Mouse (Mus musculus): ENCODE results near the gene Tspan4.

The Tspan4 gene

DNA sequence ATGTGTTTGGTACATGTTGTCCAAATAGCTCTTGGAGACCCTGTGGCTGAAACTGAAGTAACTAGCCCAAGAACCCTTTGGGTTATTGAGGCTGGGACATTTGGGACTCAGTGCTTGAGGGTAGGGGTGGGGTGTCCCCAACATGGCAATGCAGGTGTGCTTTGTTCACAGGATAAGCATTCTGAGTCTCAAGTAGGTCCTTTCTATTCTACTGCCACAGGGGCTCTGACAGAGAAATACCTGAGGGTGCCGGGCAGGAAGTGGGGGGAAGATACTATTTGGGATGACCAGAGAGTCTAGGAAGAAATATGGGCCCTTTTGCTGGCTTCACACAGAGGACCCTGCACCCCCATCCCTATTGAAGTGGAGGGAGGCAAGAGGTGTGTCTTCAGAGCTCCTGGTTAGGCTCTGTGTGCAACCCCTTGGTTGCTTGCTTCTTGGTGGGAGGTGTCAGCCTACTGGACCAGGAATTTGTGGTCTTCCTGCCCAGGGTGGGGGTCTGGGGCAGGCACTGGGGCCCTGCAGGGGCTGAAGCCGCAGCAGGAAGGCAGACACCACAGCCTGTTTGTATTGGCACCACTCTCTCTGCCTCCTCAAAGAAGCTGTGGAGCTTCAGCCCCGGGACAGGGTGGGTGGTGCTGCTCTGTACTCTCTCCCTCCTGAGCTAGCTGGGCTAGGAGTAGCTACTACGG, 2.7 kb downstream of the Tspan4 start:
- no peak for DNase-seq

GRCm38 (mm10) chr7:141478270-141478748, 3.3 kb downstream of the Tspan4 start:
- DNase-seq: no peak

- DNase-seq: peak; percentile 48 to 60
Observed at GRCm38 (mm10) chr7:141480842-141481497, 5.9 kb downstream of the Tspan4 start.

- DNase-seq: no peak
Observed at GRCm38 (mm10) chr7:141481498-141482401, 6.7 kb downstream of the Tspan4 start.

GRCm38 (mm10) chr7:141482531-141483024, 7.5 kb downstream of the Tspan4 start:
- DNase-seq: no peak

DNA sequence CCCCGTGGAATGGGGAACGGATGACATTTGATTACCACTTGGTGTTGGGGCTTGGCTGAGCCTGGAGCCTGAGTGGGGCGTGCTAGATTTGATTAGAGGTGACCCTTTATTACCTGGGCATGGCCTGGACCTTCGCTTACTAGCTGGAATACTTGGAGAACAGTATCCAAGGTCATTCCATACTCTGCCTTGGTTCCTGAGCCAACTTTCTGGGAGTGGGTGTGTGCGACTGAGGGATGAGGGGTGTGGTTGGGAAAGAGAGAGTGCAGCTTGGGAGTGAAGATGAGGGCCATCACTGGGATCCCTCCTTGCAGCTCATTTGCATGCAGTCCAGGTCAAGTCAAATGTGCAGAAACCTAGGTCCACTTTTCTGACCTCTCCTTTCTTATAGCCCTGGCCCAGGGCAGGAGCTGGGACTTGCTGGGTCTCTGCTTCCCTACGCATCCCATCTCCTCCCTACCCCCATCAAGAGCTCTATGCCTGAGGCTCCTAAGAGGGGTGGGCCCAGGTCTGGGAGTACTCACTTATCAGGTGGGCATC, 8.1 kb downstream of the Tspan4 start:
- no peak for DNase-seq

DNA sequence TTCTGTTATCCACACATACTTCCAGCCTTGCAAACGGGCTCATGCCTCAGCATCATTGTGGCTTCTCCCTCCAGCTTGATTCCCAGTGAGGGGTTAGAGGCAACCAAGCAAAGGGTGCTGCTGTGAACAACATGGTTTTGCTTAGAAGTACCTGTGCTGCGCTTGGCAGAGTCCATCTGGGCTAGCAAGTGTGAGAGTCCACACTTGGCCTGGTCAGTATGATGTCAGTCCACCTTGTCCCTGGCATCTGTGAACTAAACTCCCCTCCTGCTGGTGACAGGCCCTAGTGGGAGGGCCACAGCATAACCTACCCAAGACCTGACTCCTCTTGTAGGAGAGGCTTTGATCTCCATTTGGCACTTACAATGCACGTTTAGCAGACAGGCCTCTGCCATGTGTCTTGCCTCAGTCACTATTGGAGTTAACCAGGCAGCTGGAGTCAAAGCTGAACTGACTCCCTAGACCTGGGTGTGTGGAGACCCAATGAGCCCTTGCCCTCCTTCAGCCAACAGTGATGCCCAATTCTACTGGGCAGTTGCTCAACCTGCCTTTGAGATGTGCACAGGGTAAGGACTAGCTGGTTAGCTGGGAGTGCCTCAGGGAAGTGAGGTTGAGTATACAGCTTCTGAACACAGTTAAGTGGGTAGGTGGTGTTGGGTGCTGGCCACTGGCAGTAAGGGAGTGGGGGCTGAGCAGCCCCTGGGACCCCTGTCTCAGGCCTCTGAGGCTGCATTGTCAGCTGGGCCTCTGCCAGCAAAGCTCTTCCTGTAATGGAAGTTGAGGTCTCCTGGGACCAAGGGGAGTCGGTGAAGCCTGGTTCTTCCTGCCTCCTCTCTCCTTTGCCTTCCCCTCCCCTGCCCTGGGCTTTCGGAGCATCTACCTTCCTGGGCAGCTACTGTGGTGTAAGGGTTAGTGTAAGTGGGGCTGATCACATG, 9.4 kb downstream of the Tspan4 start:
- no peak for DNase-seq

GRCm38 (mm10) chr7:141485186-141485585, 10.1 kb downstream of the Tspan4 start:
- DNase-seq: no peak

GRCm38 (mm10) chr7:141485606-141486005, 10.6 kb downstream of the Tspan4 start:
- DNase-seq: no peak

DNA sequence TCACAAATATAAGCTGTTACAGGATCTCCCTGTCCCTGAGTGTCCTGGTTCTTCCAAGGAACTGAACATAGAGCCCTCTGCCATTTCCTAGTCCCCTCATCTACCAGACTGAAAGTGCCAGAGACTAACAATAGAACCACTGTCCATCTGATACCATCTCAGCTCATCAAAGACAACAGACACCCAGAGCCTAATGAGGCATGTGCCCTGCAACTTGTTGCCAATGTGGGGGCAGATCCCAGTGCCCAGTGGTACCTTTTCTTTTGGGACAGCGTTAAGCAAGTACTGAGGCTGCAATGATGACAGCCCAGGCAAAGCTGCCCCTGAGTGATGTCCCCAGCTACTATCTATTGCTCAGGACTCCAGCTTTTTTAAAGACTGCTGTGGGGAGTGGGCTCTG, 11.2 kb downstream of the Tspan4 start:
- no peak for DNase-seq

- no peak for DNase-seq
Observed at GRCm38 (mm10) chr7:141487141-141487540, 12.1 kb downstream of the Tspan4 start.

DNA sequence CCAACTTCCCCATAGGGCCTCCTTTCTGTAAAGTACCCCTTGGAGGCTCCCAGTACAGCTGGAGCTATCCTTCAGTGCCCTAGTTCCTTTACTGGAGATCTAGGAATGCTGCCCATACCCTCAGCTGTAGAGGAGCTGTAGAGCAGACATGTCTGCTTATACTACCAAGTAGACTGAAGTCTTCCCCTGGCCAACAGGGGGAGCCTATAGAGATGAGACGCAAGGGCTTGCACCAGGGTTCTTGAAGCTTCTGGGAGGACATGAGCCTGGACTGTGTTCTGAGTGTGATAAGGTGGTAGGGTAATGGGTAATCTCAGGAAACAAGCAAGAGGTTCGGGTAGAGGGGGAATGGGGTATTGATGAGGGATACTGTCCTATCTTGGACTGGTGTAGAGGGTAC, 16.1 kb downstream of the Tspan4 start:
- DNase-seq: no peak

- DNase-seq: no peak
Observed at GRCm38 (mm10) chr7:141492738-141493137, 17.7 kb downstream of the Tspan4 start.

DNA sequence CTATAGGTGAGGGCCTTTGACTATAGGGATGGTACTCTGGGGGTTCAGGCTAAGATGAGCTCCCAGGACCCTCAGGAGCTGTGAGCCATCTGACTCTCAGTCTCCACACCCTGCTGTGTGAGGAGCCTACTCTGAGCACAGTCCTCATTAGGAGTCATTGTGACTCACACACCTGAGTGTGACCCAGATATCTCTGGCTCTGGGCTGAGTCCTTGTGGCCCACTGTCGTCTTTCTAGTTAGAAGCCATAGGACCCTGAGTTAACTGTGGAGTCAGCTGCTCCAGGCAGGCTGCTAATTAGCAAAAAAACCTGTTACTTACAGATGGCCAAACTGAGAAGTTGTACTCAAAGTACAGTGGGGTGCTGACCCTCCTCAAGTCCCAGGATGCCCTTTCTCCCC, 18.7 kb downstream of the Tspan4 start:
- no peak for DNase-seq

GRCm38 (mm10) chr7:141495379-141495778, 20.3 kb downstream of the Tspan4 start:
- no peak for DNase-seq

- no peak for DNase-seq
Observed at GRCm38 (mm10) chr7:141495940-141496339, 20.9 kb downstream of the Tspan4 start.

GRCm38 (mm10) chr7:141497600-141497999, 22.6 kb downstream of the Tspan4 start:
- DNase-seq: no peak

DNA sequence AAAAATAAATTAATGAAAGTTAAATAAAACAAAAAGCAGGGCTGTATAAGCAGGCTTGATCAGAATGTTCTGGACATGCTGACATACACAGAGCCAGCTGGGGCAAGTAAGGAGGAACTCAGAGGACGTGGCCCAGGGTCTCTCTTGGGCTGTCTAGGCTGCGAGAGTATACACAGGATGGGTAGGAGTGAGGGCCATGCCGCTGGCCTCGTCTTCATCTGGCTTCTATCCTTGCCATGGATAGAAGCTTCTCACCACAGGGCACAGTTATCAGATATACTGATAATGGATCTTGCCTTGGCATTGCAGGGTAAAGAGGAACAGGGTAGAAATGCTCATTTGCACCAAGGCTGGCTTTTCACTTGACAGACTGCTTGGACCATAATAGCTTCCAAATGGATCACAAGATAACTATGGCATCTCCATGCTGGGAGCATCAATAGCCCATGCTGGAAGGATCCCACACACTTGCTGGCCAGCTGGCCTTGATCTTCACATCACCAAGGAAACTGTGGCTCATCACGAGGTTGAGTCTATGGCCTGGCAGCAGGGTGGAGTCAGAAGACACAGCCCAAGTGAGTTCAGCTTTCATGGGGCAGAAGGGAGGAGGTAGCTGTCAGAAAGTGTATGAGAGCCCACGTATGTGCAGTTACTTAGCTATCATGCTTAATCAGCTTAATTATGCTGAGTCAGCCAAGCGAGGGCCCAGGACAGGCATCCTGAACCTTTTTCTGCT, 26.9 kb downstream of the Tspan4 start:
- no peak for DNase-seq

- DNase-seq: no peak
Observed at GRCm38 (mm10) chr7:141502556-141502905, 27.5 kb downstream of the Tspan4 start.

- DNase-seq: no peak
Observed at GRCm38 (mm10) chr7:141506278-141506677, 31.2 kb downstream of the Tspan4 start.

GRCm38 (mm10) chr7:141508160-141508559, 33.1 kb downstream of the Tspan4 start:
- no peak for DNase-seq

All from thymus, adult 18-20 months (tissue).